Mouse (Mus musculus): ENCODE measurements around the gene Mapk10.

DNA sequence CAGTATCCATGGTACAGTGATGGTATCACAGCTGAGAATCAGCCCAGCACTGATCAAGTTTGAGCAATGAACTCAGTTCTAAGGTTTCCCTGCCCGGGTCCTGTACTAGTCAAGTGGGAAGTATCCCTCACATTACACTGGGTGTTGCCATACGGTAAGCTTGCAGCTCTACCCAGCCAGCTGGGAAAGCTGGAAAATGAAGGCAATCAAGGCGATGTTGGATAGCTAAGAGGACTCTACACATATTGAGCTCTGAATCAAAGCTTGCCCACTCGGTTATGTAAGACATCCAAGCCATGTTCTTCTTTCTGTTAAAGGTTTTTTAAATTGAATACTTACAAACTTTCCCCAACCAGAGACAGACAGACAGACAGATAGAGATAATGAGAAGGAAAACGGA lies 45.0 kb upstream of the Mapk10 start:
- no peak for TF ChIP-seq CTCF (IDR thresholded peaks at IDR 0.05; ENCODE audit: borderline replicate concordance, control insufficient read depth, extremely low read depth, insufficient read depth, low read length, poor library complexity)
- no peak for TF ChIP-seq POLR2A (IDR thresholded peaks at IDR 0.05; ENCODE audit: control insufficient read depth, extremely low read depth, insufficient read depth, low read length, poor library complexity)

Measured in thymus, adult 2 months (tissue).